Mouse (Mus musculus) urinary bladder, postnatal 10 days (tissue): ENCODE data around the gene Fgfr2.

Experiments used
- DNase-seq: peaks from one replicate; pipeline ENCODE4 v3.0.0; 2022; ENCODE audit warnings: low spot score

The Fgfr2 gene

DNA sequence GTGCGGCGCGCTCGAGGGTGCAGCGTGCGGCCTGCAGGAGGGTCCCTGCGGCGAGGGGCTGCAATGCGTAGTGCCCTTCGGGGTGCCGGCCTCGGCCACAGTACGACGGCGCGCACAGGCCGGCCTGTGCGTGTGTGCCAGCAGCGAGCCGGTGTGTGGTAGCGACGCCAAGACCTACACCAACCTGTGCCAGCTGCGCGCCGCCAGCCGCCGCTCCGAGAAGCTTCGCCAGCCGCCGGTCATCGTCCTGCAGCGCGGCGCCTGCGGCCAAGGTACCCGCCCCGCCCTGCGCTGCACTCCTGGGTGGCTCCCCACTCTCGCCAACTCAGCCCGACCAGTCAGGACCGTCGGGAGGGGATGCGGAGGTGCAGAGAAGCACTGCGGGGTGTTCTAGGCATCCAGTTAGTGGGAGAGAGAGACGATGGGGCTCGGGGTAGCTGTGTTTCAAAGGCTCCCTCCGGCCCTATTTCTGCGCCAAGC is 2186.6 kb downstream of the Fgfr2 start:
- no peak for DNase-seq

GRCm38 (mm10) chr7:130935793-130936471 is 2187.2 kb downstream of the Fgfr2 start, which contains the start of gene Htra1:
Gene Htra1, plus strand, starts transcription at chr7:130936111.
- peak; percentile 44 for DNase-seq

GRCm38 (mm10) chr7:130935421-130935792 is 2187.7 kb downstream of the Fgfr2 start:
- no peak for DNase-seq

- no peak for DNase-seq
Observed at GRCm38 (mm10) chr7:130934654-130935053, 2188.5 kb downstream of the Fgfr2 start.

GRCm38 (mm10) chr7:130932921-130933320 is 2190.2 kb downstream of the Fgfr2 start:
- DNase-seq: no peak

GRCm38 (mm10) chr7:130930401-130930800 is 2192.7 kb downstream of the Fgfr2 start:
- DNase-seq: no peak

- no peak for DNase-seq
Observed at GRCm38 (mm10) chr7:130922981-130923731, 2200.0 kb downstream of the Fgfr2 start.

- no peak for DNase-seq
Observed at GRCm38 (mm10) chr7:130918260-130918659, 2204.9 kb downstream of the Fgfr2 start.

DNA sequence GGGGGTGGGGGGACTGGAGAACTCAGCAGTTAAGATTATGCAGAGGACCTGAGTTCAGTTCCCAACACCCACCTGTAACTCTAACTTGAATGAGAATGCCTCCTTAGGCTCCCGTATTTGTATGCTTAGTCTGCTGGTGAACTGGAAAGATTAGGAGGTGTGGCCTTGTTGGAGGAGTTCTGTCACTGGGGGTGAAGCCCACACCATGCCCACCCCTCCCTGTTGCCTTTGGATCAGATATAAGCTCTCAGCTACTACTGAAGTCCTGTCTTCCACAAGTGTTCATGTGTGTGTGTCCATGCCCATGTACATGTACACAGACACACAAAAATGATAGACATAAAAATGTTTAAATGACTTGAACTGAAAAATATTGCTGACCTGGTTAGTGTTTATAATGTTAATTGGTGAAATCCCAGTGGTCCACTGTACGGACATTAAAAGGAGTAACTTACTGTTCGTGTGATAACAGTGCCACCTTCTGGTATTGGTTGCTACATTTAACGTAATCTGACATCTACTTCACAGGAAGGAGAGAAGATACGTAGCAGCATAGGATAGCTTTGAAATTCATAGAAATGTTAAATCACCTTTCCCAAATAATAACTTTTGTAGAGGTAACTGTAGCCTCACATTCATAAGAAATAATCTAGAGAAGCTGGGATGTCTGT is 2208.3 kb downstream of the Fgfr2 start:
- DNase-seq: no peak

DNA sequence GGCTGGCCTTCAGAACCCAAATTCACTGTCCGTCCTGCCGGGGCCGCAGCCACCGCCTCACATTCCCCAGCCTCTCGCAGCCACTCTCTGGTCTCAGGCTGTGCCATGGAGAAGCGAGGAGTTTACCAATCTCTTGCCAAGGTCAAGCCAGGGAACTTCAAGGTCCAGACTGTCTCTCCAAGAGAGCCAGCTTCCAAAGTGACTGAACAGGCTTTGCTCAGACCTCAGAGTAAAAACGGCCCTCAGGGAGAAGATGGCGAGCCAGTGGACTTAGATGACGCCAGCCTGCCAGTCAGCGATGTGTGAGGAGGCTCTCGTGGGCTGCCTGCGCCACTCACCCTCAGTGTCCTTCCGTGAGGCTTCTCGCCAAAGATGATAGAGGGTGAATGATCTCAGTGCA is 2212.3 kb downstream of the Fgfr2 start:
- no peak for DNase-seq

DNA sequence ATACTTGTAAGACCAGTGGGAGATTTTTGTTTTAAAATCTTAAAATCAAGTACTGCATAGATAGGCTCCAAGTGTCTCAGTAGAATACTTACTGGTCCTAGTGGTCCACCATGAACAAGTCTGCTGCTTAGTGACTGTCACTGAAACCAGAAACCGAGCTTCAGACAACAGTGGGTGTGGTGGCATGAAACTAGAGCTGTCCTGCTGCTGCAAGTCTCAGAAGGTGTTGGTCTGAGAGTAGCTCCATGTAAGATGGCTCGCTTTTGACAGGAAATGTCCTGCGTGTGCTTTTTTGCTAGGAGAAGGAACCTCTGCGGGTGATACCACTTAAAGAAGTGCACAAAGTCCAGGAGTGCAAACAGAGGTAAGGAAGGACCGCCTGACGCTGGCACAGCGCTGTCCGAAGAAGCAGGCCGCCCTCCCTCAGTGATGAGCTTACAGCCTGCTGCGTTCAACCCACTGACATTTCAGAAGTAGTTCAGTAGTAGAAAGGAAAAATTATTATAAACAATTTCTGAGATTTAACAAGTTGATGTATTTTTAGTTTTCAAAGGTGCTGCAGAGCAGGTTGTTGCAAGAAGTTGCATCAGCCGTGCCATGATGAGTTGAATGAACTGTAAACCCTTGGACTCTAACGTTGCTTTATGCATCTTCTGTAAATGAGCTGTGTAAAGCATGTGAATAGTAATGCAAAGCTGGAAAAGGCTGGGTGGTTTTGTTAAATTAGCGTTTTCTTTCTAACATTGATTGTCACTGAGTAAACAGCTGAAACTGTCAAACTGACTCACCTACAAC is 2218.4 kb downstream of the Fgfr2 start:
- DNase-seq: no peak

DNA sequence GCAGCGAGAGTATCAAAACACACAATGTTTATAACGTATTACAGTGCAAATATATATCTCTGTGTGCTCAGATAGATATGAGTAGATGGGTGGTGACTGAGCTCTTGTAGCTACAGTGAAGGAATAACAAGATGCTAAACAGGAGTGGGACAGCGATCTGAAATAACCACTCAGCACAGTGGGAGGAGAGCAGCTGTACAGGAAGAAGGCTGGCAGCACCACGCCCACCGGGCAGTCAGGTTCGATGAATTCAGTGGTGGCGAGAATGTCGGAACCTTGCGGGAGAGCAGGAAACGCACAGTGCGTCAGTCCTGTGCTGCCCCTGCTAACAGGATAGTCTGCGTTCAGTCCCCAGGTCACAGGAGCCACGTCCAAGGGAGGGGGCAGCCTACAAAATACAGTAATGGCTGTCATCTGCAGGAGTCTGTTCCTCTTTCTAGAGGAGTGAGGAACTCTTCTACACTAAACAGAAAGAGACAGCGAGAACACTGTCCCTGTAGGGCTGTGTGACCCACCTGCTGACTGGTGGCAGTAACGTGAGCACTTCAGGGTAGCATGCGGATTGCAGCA is 2219.6 kb downstream of the Fgfr2 start:
- DNase-seq: no peak

GRCm38 (mm10) chr7:130902929-130903328 is 2220.2 kb downstream of the Fgfr2 start:
- no peak for DNase-seq

- DNase-seq: no peak
Observed at GRCm38 (mm10) chr7:130900233-130900848, 2222.8 kb downstream of the Fgfr2 start.

DNA sequence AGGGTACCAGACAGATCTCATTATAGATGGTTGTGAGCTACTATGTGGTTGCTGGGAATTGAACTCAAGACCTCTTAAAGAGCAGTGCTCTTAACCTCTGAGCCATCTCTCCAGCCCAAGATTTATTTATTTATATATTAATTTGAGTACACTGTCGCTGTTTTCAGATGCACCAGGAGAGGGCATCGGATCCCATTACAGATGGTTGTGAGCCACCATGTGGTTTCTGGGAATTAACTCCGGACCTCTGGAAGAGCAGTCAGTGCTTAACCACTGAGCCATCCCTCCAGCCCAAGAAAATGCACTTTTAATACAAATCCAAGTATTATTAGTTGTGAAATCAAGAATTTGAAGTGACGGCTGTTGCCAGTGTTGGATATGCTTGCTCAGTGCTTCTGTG is 2224.8 kb downstream of the Fgfr2 start:
- DNase-seq: no peak

GRCm38 (mm10) chr7:130897201-130897600 is 2225.9 kb downstream of the Fgfr2 start:
- no peak for DNase-seq

GRCm38 (mm10) chr7:130896064-130896463 is 2227.1 kb downstream of the Fgfr2 start:
- no peak for DNase-seq

GRCm38 (mm10) chr7:130895618-130895945 is 2227.6 kb downstream of the Fgfr2 start:
- DNase-seq: no peak

GRCm38 (mm10) chr7:130894931-130895617 is 2228.1 kb downstream of the Fgfr2 start:
- no peak for DNase-seq

- no peak for DNase-seq
Observed at GRCm38 (mm10) chr7:130892973-130893372, 2230.2 kb downstream of the Fgfr2 start.

GRCm38 (mm10) chr7:130890871-130891270 is 2232.3 kb downstream of the Fgfr2 start:
- DNase-seq: no peak
